Mouse (Mus musculus) heart, embryonic 13.5 days (tissue): Measurements from ENCODE around the gene Ddx39. TPM values are rescaled to one million over a fixed set of nuclear protein-coding genes. Genes with fewer than 3 reads are reported as not detected.

ENCODE experiments used
- ATAC-seq: fragments of 200-750 bp; cut with Nextera tagmentation; 2 replicates; pipeline ENCODE4 v1.8.0; 2017; ENCODE audit warnings: moderate TSS enrichment; ENCODE audit not compliant: insufficient number of reproducible peaks, low FRiP score, low TSS enrichment; ENCODE audit errors: extremely low read depth
- H3K27ac ChIP-seq: fragments of 300-500 bp; sonication (generic); replicated peaks from 2 replicates; pipeline ENCODE4 v1.5.1; 2015; ENCODE audit warnings: moderate library complexity, mild to moderate bottlenecking, inconsistent platforms
- H3K27me3 ChIP-seq: fragments of 300-500 bp; sonication (generic); replicated peaks from 2 replicates; pipeline ENCODE4 v1.6.1; 2015; ENCODE audit warnings: mild to moderate bottlenecking, inconsistent platforms
- H3K36me3 ChIP-seq: fragments of 300-500 bp; sonication (generic); 2 replicates; pipeline ENCODE4 v1.6.1; 2015; ENCODE audit warnings: mild to moderate bottlenecking, inconsistent platforms
- H3K4me1 ChIP-seq: fragments of 300-500 bp; sonication (generic); 2 replicates; pipeline ENCODE4 v1.6.1; 2015; ENCODE audit warnings: inconsistent platforms
- H3K4me2 ChIP-seq: fragments of 300-500 bp; sonication (generic); 2 replicates; pipeline ENCODE4 v1.6.1; 2015; ENCODE audit warnings: inconsistent platforms, mild to moderate bottlenecking, moderate library complexity
- H3K4me3 ChIP-seq: fragments of 300-500 bp; sonication (generic); 2 replicates; pipeline ENCODE4 v1.5.1; 2015; ENCODE audit warnings: moderate library complexity, mild to moderate bottlenecking, inconsistent platforms
- H3K9ac ChIP-seq: fragments of 300-500 bp; sonication (generic); 2 replicates; pipeline ENCODE4 v1.6.1; 2015; ENCODE audit warnings: inconsistent platforms, mild to moderate bottlenecking, moderate library complexity
- H3K9me3 ChIP-seq: fragments of 300-500 bp; sonication (generic); 2 replicates; pipeline ENCODE4 v1.6.1; 2016; ENCODE audit warnings: inconsistent platforms
- WGBS: fragments of 180-500 bp; shearing (Covaris S2); methylation state at CpG from one replicate; pipeline ENCODE4 v1.1.7; 2015; ENCODE audit warnings: mixed read lengths; 5-methylcytosine and 5-hydroxymethylcytosine counted together
- polyA plus RNA-seq: library from polyadenylated mRNA; unstranded; fragments of >200 nt; fragmentation: Nextera tagmentation; extraction: Ambion mirVana; gene quantifications from 2 replicates; pipeline ENCODE4 v1.2.1, GENCODE M21; 2015

Gene Ddx39
- polyA plus RNA-seq, 1 experiment from 2014 or later = 133 TPM

DNA sequence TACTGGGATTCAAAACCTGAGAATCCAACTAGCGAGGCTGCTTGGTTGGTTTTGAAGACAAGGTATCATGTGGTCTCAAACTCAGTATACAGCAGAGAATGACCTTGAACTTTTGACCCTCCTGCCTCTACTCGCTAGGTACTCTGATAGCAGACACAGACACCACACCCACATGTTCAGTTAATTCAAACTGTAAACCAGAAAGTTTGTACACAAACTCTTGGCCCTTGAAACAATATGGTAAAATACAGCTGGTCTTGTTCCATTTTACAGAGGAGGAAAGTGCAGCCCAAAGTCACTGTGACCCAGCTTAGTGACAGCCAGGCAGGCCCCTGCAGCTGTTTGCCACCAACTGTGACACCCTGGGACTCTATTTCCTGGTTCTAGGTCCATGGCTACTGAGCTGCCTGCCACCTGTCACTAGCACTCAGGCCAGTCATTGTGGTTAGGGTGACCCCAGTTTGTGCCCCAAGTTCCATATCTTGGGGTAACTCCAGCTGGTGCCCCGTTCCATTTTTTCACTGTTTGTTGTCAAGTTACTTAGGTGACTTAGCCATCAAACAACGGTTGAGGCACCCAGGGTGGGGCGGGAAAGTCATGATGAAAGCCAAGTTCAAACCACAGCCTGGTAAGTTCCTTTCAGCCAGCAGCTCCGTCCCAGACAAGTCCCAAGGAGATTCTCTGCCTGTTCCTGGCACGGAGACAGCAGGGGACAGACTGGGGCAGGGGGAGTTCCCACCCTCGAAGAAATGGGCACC lies 24.9 kb downstream of the Ddx39 start:
- Histone ChIP-seq H3K9me3 (no peaks in the 10 kb centered on the region), H3K27ac (peak overlapping the region; percentile 79), H3K36me3 (peaks cover 3% of the 10 kb centered on the region; the same call in 1 of the 2 replicates), H3K4me1 (peaks cover 42% of the 10 kb centered on the region), H3K4me3 (peak overlapping the region; percentile 76), H3K27me3 (no peaks in the 10 kb centered on the region), H3K9ac (peak overlapping the region; percentile 91), H3K4me2 (peak overlapping the region; percentile 95)
- 35% methylated on average over 8 of the region's 8 CpGs for WGBS
- ATAC-seq = no peak

DNA sequence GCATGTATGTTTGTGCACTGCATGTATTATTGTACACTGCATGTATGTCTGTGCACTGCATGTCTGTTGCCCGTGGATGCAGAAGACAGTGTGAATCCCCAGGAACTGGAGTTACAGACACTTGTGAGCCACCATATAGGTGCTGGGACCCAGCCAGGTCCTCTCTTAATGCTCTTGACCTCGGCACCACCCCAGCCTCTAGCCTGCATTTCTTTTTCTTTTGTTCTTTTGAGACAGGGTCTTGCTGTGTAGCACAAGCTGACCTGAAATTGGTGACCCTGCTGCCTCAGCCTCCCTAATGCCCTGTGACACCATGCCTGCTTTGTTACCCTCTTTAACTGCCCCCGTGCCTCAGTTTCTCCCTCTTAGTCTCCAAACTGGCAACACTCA lies 25.6 kb downstream of the Ddx39 start:
- Histone ChIP-seq H3K9ac (peak overlapping the region; percentile 91), H3K4me3 (peak overlapping the region; percentile 76), H3K4me2 (peak overlapping the region; percentile 95), H3K36me3 (peaks cover 3% of the 10 kb centered on the region; the same call in 1 of the 2 replicates), H3K4me1 (peaks cover 42% of the 10 kb centered on the region), H3K27me3 (no peaks in the 10 kb centered on the region), H3K9me3 (no peaks in the 10 kb centered on the region), H3K27ac (peak overlapping the region; percentile 79)
- no peak for ATAC-seq
- WGBS = 12% methylated on average over 3 of the region's 3 CpGs

DNA sequence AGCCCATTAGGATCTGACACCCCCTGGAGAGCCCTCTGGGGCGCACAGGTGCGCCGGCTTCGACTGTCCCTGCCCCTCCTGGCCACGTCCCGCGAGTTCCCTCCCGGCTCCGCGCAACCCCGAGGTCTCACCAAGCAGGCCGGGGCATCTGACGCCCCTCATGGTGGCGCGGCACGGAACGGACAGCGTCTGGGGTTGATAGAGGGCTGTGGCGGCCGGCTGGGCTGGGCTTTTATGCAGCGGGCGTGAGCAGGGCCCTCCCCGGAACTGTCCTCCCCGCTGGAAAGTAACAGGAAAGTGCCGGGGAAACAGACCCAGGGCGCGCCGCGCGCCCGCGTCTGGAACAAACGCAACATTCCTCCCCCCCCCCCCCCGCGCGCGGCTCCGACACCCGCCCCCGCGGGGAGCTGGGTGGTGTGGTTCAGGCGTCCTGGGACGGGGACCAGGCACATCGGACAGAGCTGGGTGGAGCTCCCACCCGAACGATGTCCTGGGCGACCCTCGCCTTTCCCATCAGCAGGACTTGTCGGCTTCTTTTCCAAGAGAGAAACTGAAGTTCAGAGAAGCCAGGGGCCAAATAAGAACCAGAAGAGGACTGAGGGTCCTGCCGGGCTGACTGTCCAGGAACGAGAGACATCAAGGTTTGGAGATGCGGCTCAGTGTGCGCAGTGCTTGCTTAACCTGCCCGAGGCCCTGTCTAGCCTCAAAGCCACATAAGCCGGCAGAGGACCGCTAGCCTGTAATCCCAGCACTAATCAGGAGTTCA lies 26.2 kb downstream of the Ddx39 start, which contains the start of gene Adgre5:
Gene Adgre5, minus strand, starts transcription at position 351 of the 766 bp plus-strand sequence.
- peak within 1 kb of the TSS; percentile 76 for H3K4me3 ChIP-seq
- no peaks in the 10 kb centered on the region for H3K27me3 ChIP-seq
- ATAC-seq = peak; percentile 59; the same call in 1 of the 2 replicates
- 1% methylated on average over 46 of the region's 56 CpGs for WGBS
- H3K4me1 ChIP-seq = peaks cover 42% of the 10 kb centered on the region
- H3K9ac ChIP-seq = peak within 1 kb of the TSS; percentile 91
- no peaks in the 10 kb centered on the region for H3K9me3 ChIP-seq
- peak within 1 kb of the TSS; percentile 79 for H3K27ac ChIP-seq
- H3K4me2 ChIP-seq = peak within 1 kb of the TSS; percentile 95
- H3K36me3 ChIP-seq = peaks cover 3% of the 10 kb centered on the region; the same call in 1 of the 2 replicates

DNA sequence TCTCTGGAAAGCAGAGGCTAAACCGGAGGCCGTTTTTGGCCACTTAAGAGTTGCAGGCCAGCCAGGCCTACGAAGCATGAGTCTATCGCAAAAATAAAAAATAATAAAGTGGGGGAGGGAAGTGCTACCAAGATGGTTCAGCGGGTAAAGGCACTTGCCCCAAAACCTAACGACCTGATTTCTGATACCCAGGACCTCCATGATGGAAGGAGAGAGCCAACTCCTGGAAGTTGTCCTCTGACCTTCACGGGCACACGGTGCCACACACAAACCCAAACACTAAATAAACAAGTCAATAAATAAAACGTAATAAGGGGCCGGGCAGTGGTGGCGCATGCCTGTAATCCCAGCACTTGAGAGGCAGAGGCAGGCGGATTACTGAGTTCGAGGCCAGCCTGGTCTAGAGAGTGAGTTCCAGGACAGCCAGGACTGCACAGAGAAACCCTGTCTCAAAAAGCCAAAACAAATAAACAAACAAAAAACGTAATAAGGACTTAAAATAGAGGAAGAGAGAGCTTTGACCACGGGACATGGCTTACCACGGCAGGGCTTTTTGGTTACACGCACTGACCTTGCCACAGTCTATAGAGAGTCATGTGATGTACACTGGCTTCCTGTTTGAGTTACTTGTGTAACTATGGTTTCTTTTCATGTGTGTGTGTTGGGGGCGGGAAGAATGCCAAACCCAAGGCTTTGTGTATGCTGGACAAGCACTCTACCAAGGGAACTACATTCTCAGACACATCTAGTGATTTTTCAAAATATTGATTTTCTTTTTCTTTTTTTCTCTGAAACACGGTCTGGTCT lies 27.1 kb downstream of the Ddx39 start:
- peaks cover 39% of the 10 kb centered on the region for H3K4me1 ChIP-seq
- H3K4me3 ChIP-seq = peak overlapping the region; percentile 76
- no peaks in the 10 kb centered on the region for H3K27me3 ChIP-seq
- ATAC-seq = no peak
- H3K4me2 ChIP-seq = peak overlapping the region; percentile 95
- peaks cover 3% of the 10 kb centered on the region; the same call in 1 of the 2 replicates for H3K36me3 ChIP-seq
- peak overlapping the region; percentile 91 for H3K9ac ChIP-seq
- H3K9me3 ChIP-seq = no peaks in the 10 kb centered on the region
- H3K27ac ChIP-seq = peak overlapping the region; percentile 79
- WGBS = 76% methylated on average over 19 of the region's 19 CpGs

DNA sequence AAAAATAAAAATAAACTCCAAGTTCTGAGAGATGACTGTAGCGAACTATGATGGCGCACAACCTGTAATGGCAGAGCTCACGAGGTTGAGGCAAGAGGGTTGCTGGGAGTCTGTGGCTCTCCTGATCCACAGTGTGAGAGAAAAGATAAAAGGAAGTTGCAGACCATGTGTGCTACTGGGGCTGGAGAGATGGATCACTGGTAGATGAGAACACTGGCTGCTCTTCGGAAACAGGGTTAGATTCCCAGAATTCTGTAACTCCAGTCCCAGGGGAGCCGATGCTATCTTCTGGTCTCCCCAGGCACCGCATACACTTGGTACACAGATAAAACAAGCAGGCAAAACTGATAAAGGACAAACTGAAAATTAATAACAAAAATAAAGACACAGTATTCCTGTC lies 28.0 kb downstream of the Ddx39 start:
- no peak for ATAC-seq
- H3K4me2 ChIP-seq = no peak overlapping the region
- H3K4me1 ChIP-seq = peaks cover 39% of the 10 kb centered on the region
- no peaks in the 10 kb centered on the region for H3K36me3 ChIP-seq
- no peak overlapping the region for H3K9ac ChIP-seq
- H3K27ac ChIP-seq = no peak overlapping the region
- WGBS = 74% methylated on average over 6 of the region's 6 CpGs
- H3K9me3 ChIP-seq = no peaks in the 10 kb centered on the region
- H3K27me3 ChIP-seq = no peaks in the 10 kb centered on the region
- no peak overlapping the region for H3K4me3 ChIP-seq

DNA sequence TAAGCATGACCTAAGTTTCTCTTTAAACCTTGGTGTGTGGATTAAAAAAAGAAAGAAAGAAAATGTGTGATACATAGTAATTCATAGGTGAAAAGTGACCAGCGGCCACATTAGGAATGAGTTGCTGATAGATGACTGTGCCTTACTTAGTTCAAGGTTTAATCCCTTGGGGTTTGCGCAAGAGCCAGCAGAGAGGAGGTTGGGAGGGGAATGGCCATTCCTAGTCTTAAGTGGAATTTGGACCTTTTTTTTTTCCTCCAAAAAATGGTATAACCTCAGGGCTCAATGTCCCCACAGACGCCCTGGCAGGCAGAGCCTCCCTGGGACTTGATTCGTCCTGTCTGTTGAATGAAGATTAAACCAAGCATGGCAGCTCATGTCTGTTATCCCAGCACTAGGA lies 29.1 kb downstream of the Ddx39 start:
- H3K4me3 ChIP-seq = no peak overlapping the region
- H3K9ac ChIP-seq = no peak overlapping the region
- H3K27me3 ChIP-seq = no peaks in the 10 kb centered on the region
- H3K4me1 ChIP-seq = peaks cover 39% of the 10 kb centered on the region
- ATAC-seq = no peak
- no peaks in the 10 kb centered on the region for H3K36me3 ChIP-seq
- no peaks in the 10 kb centered on the region for H3K9me3 ChIP-seq
- H3K4me2 ChIP-seq = no peak overlapping the region
- 80% methylated on average over 4 of the region's 4 CpGs for WGBS
- H3K27ac ChIP-seq = no peak overlapping the region

DNA sequence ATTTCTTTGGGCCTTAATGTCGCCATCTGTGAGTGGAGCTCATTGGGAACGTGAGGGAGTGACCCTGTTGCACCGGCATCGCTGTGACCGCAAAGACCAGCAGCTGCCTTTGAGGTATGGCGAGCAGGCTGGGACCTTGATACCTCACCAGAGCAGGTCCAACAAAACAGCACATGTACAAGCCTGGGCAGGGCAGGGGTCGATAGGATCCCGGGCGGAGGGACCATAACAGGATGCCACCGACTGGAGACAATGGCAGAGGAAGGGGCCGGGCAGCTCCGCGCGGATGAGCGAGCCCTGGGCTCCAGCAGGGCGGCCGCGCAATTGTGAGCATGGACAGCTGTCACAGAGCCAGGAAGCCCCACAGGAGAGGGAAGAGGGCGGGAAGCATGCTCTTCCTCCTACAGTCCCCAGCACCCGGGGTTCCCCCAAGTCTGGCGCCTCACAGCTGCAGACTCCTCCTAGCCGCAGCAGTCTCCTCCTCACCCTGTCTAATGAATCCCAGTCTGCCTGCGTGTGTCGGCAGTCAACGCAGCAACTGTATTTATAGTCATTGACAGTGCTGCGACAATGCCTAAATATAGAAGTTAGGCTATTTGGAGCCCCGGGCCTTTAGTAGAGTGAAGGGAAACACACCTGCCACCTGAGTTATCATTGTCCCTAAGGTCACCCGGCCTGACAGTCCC lies 32.8 kb downstream of the Ddx39 start:
- Histone ChIP-seq H3K36me3 (no peaks in the 10 kb centered on the region), H3K9ac (peak overlapping the region; percentile 86), H3K27ac (peak overlapping the region; percentile 91), H3K4me2 (peak overlapping the region; percentile 83), H3K4me3 (peak overlapping the region; percentile 50), H3K4me1 (peaks cover 25% of the 10 kb centered on the region), H3K9me3 (no peaks in the 10 kb centered on the region), H3K27me3 (no peaks in the 10 kb centered on the region)
- ATAC-seq = peak; percentile 78
- under 1% methylated on average over 28 of the region's 28 CpGs for WGBS

DNA sequence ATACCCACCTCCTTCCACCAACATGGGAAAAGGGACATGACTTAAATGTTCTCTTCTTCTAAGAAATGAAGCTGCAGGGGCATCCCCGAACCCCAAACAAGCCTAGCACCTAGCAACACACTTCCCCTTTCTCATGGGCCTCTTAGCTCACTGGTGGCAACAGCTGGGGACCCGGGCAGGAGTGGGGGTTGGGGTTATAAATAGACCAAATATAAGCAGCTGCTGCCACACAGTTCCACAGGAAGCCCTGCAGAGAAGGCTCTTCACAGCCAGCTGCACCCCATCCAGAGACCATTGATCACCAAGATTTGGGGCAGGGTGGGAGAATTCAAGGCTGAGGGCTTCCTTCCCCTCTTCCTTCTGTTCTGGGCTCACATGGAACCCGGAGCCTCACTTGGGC lies 33.7 kb downstream of the Ddx39 start:
- Histone ChIP-seq H3K27me3 (no peaks in the 10 kb centered on the region), H3K9me3 (no peaks in the 10 kb centered on the region), H3K36me3 (no peaks in the 10 kb centered on the region), H3K4me1 (peaks cover 25% of the 10 kb centered on the region), H3K4me3 (no peak overlapping the region), H3K9ac (peak overlapping the region; percentile 86), H3K4me2 (peak overlapping the region; percentile 83), H3K27ac (peak overlapping the region; percentile 91)
- no peak for ATAC-seq
- 30% methylated on average over 3 of the region's 3 CpGs for WGBS

DNA sequence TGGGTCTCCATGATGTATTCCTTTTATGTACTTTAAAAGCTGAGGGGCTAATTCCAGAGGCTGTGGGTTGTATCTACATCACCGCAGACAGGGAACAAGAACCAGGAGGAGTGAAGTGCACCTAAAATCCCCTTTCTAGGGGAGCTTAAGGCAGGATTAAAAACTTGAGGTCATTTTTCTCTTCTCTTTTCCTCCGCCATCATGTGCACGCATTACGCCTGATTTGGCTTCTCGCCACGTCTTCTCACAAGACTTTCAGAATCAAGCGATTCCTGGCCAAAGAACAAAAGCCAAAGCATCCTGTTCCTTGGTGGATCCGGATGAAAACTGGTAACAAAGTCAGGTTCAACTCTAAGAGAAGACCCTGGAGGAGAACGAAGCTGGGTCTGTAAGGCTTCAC lies 34.3 kb downstream of the Ddx39 start:
- Histone ChIP-seq H3K9ac (no peak overlapping the region; the same call in 1 of the 2 replicates), H3K36me3 (no peaks in the 10 kb centered on the region), H3K4me1 (peaks cover 25% of the 10 kb centered on the region), H3K4me3 (no peak overlapping the region), H3K9me3 (no peaks in the 10 kb centered on the region), H3K27ac (peak overlapping the region; percentile 91), H3K4me2 (no peak overlapping the region), H3K27me3 (no peaks in the 10 kb centered on the region)
- no peak for ATAC-seq
- 73% methylated on average over 9 of the region's 9 CpGs for WGBS

DNA sequence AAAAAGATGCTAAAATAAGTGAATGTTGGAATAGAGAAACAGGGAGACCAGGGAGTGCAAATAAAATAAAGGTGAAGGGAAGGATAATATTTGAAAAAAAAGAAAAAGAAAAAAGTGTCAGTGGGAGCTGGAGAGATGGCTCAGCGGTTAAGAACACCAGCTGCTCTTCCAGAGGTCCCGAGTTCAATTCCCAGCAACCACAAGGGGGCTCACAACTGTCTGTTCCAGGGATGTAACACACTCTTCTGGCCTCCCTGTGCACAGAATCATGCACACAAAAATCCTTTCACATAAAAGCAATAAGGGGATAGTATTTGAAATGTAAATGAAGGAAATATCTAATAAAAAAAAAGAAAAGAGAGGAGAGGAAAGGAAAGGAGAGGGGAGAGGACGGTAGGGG lies 39.2 kb downstream of the Ddx39 start:
- no peak overlapping the region for H3K4me3 ChIP-seq
- H3K36me3 ChIP-seq = no peaks in the 10 kb centered on the region
- peaks cover 3% of the 10 kb centered on the region for H3K4me1 ChIP-seq
- no peak overlapping the region for H3K4me2 ChIP-seq
- no peak for ATAC-seq
- no peaks in the 10 kb centered on the region for H3K27me3 ChIP-seq
- WGBS = 47% methylated on average over 2 of the region's 3 CpGs
- no peak overlapping the region for H3K27ac ChIP-seq
- H3K9ac ChIP-seq = no peak overlapping the region
- H3K9me3 ChIP-seq = peaks cover 5% of the 10 kb centered on the region; the same call in 1 of the 2 replicates
